Mouse (Mus musculus) E14TG2a.4 (cell line): ENCODE measurements around the gene Tln2.

ENCODE experiments used
- CTCF ChIP-seq: conservative IDR thresholded peaks from 2 replicates; pipeline ENCODE4 v1.5.1; 2014; ENCODE audit warnings: low read length
- POU5F1 ChIP-seq: IDR thresholded peaks from 2 replicates; pipeline ENCODE4 v1.6.1; 2014; ENCODE audit warnings: low read length, borderline replicate concordance

DNA sequence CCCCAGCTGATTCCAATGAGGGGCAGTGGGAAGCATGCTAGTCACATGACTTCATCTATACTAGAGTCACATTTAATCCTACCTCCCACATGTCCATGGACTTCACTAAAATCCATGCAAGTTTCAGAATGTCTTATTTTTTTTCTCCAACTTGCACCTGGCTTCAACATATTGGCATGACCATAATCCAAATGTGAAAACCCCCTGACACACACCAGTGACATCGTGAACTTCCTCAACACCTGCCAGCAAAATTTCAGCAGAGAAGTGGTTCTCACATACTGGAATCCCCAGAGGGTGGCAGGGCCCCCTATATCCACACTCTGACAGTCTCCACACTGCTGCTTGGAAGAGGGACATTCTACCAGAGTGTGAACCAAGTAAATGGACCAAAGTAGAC, 57.7 kb downstream of the Tln2 start:
- TF ChIP-seq CTCF (no peak), POU5F1 (no peak)
